Comparison of ENCODE assay signal across 20 mouse cellular contexts in the genomic region with DNA sequence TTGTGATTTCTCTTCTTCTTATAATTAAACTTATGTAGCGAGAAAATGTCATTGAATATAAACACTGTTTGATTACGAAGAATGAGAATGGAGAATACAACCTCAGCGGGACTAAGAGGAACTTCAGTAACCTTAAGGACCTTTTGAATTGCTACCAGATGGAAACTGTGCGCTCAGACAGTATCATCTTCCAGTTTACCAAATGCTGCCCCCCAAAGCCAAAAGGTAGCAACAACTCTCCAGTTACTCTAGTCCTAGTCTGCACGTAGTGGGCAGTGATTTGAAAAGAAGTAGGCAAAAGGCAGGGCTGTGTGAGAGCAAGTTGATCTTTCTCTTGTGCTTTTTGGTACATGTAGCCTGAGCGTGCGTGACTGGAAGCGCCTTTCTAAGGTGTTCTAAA. TPM values are rescaled to one million over a fixed set of nuclear protein-coding genes. Genes with fewer than 3 reads are reported as not detected.
DNase-seq lines count a peak whose midpoint lies in the region; ATAC-seq and TF ChIP-seq lines count a peak whose summit lies in the region.
"Had no signal": no experiment of that assay in that cellular context is flagged by ENCODE, and none has a peak within 500 bp of the region (broad histone marks: within the 10 kb centered on the region; RNA-seq: fewer than 3 reads in every experiment).

No protein-coding gene starts in this region.

- peaks cover 53% of the 10 kb centered on the region for H3K36me3 ChIP-seq in heart, postnatal 0 days (replicated peaks; ENCODE audit: control insufficient read depth, insufficient read depth, low read length)
- peaks cover 30% of the 10 kb centered on the region for H3K36me3 ChIP-seq in midbrain, postnatal 0 days (ENCODE audit: insufficient read depth, low read length)
- H3K36me3 ChIP-seq in midbrain, embryonic 13.5 days, result peaks cover 37% of the 10 kb centered on the region

- H3K9me3 ChIP-seq in heart, postnatal 0 days (replicated peaks; ENCODE audit: control insufficient read depth, low read length), result no peaks in the 10 kb centered on the region
- H3K9me3 ChIP-seq in midbrain, postnatal 0 days (ENCODE audit: low read length), result no peaks in the 10 kb centered on the region
- no peaks in the 10 kb centered on the region for H3K9me3 ChIP-seq in midbrain, embryonic 13.5 days
- H3K9me3 ChIP-seq: hindbrain, embryonic 13.5 days; limb, embryonic 13.5 days; liver, embryonic 15.5 days had no signal

- no peaks in the 10 kb centered on the region for H3K27me3 ChIP-seq in heart, postnatal 0 days (ENCODE audit: control insufficient read depth, insufficient read depth, low read length)
- H3K27me3 ChIP-seq in midbrain, postnatal 0 days (ENCODE audit: insufficient read depth, low read length), result no peaks in the 10 kb centered on the region
- no peaks in the 10 kb centered on the region for H3K27me3 ChIP-seq in midbrain, embryonic 13.5 days
- H3K27me3 ChIP-seq: hindbrain, embryonic 13.5 days; limb, embryonic 13.5 days; liver, embryonic 15.5 days had no signal

- ATAC-seq in heart, postnatal 0 days (ENCODE audit: insufficient read depth, low read depth), result no peak
- ATAC-seq in midbrain, postnatal 0 days (ENCODE audit: low FRiP score), result no peak
- ATAC-seq in midbrain, embryonic 13.5 days, result no peak

- WGBS in heart, postnatal 0 days, result 79% methylated on average over 8 of the region's 8 CpGs
- 73% methylated on average over 8 of the region's 8 CpGs for WGBS in midbrain, postnatal 0 days
- WGBS in midbrain, embryonic 13.5 days, result 73% methylated on average over 8 of the region's 8 CpGs

- no peak for DNase-seq in heart, postnatal 0 days (ENCODE audit: low spot score)
- no peak for DNase-seq in heart, postnatal 4 days
- peak; percentile 53 for DNase-seq in midbrain, postnatal 0 days (ENCODE audit: low spot score)
- peak; percentile 10 for DNase-seq in embryo, embryonic 9.5 days (ENCODE audit: extremely low spot score)
- DNase-seq in frontal cortex, postnatal 14 days (ENCODE audit: low spot score in 2 of 2), result no peak
- no peak for DNase-seq in right cerebral cortex, postnatal 36 days (ENCODE audit: low spot score in 2 of 2)
- DNase-seq: adrenal gland, adult 2 months; cerebellum, adult 11 months; kidney, adult 11 months; kidney, postnatal 36 days; lung, postnatal 14 days; right cerebral cortex, postnatal 4 days; thymus, adult 2 months had no signal

- TF ChIP-seq EP300 in heart, postnatal 0 days (IDR thresholded peaks at IDR 0.05; ENCODE audit: low read depth), result no peak

- no peaks in the 10 kb centered on the region for H3K4me1 ChIP-seq in heart, postnatal 0 days (ENCODE audit: control insufficient read depth, insufficient read depth)
- H3K4me1 ChIP-seq in midbrain, postnatal 0 days (ENCODE audit: insufficient read depth, low read length), result no peaks in the 10 kb centered on the region
- peaks cover 11% of the 10 kb centered on the region for H3K4me1 ChIP-seq in midbrain, embryonic 13.5 days (replicated peaks)
- H3K4me1 ChIP-seq: limb, embryonic 13.5 days; liver, embryonic 15.5 days had no signal

- TF ChIP-seq CTCF in heart, postnatal 0 days (IDR thresholded peaks at IDR 0.05; ENCODE audit: low read depth), result peak; percentile 42
- peak; percentile 57 for TF ChIP-seq CTCF in midbrain, postnatal 0 days (IDR thresholded peaks at IDR 0.05)

- no peak overlapping the region for H3K9ac ChIP-seq in heart, postnatal 0 days (replicated peaks; ENCODE audit: low read depth, low read length)
- H3K9ac ChIP-seq in midbrain, postnatal 0 days (replicated peaks; ENCODE audit: low read length, poor library complexity, severe bottlenecking), result no peak overlapping the region
- no peak overlapping the region for H3K9ac ChIP-seq in midbrain, embryonic 13.5 days (replicated peaks)
- H3K9ac ChIP-seq: hindbrain, embryonic 13.5 days; limb, embryonic 13.5 days; liver, embryonic 15.5 days had no signal

- H3K4me2 ChIP-seq in heart, postnatal 0 days (ENCODE audit: low read depth, low read length), result no peak overlapping the region
- no peak overlapping the region for H3K4me2 ChIP-seq in midbrain, postnatal 0 days (ENCODE audit: low read depth, low read length, poor library complexity, severe bottlenecking)
- H3K4me2 ChIP-seq in midbrain, embryonic 13.5 days (replicated peaks), result no peak overlapping the region
- H3K4me2 ChIP-seq: hindbrain, embryonic 13.5 days; limb, embryonic 13.5 days; liver, embryonic 15.5 days had no signal

- H3K4me3 ChIP-seq in heart, postnatal 0 days (ENCODE audit: low read depth, low read length), result no peak overlapping the region
- no peak overlapping the region for H3K4me3 ChIP-seq in midbrain, postnatal 0 days (ENCODE audit: low read depth, low read length)
- no peak overlapping the region for H3K4me3 ChIP-seq in midbrain, embryonic 13.5 days (replicated peaks)
- H3K4me3 ChIP-seq: hindbrain, embryonic 13.5 days; limb, embryonic 13.5 days; liver, embryonic 15.5 days had no signal

- H3K27ac ChIP-seq in heart, postnatal 0 days (ENCODE audit: low read depth), result no peak overlapping the region
- no peak overlapping the region for H3K27ac ChIP-seq in midbrain, postnatal 0 days (ENCODE audit: low read depth, low read length)
- no peak overlapping the region for H3K27ac ChIP-seq in midbrain, embryonic 13.5 days
- H3K27ac ChIP-seq: hindbrain, embryonic 13.5 days; limb, embryonic 13.5 days; liver, embryonic 15.5 days had no signal

RNA-seq across cellular contexts. Expression of a gene that starts 36.2 kb away (rescaled TPM):
- 11.5 and 11.6 TPM in 2 replicates for total RNA-seq in heart, postnatal 0 days (2014; rRNA removed; ENCODE audit: low replicate concordance)
- 4.4 and 5.2 TPM in 2 replicates for polyA plus RNA-seq in heart, postnatal 0 days (2015; fragmentation: Nextera tagmentation; extraction: Ambion mirVana)
- total RNA-seq in heart, postnatal 4 days (2021), result 10 to 100 TPM; 17.8 to 18.0 TPM
- 35.3 and 37.6 TPM in 2 replicates for total RNA-seq in midbrain, postnatal 0 days (2014; rRNA removed)
- polyA plus RNA-seq in midbrain, postnatal 0 days (2015; fragmentation: Nextera tagmentation; extraction: Ambion mirVana), result 10.7 and 12.0 TPM in 2 replicates
- 13.4 and 14.6 TPM in 2 replicates for polyA plus RNA-seq in midbrain, embryonic 13.5 days (2015; fragmentation: Nextera tagmentation; extraction: Ambion mirVana)

RNA-seq across cellular contexts. Expression of a gene that starts 37.3 kb away (rescaled TPM):
- total RNA-seq in heart, postnatal 0 days (2014; rRNA removed; ENCODE audit: low replicate concordance), result 3.0 and 5.6 TPM in 2 replicates
- polyA plus RNA-seq in heart, postnatal 0 days (2015; fragmentation: Nextera tagmentation; extraction: Ambion mirVana), result 3.0 and 3.3 TPM in 2 replicates
- under 1 TPM; 0.41 to 0.81 TPM for total RNA-seq in heart, postnatal 4 days (2021)
- 4.6 TPM in 1 of 2 replicates, not detected in the other for total RNA-seq in midbrain, postnatal 0 days (2014; rRNA removed)
- 1.5 and 1.8 TPM in 2 replicates for polyA plus RNA-seq in midbrain, postnatal 0 days (2015; fragmentation: Nextera tagmentation; extraction: Ambion mirVana)
- 2.6 and 2.9 TPM in 2 replicates for polyA plus RNA-seq in midbrain, embryonic 13.5 days (2015; fragmentation: Nextera tagmentation; extraction: Ambion mirVana)

RNA-seq across cellular contexts. Expression of a gene that starts 46.6 kb away (rescaled TPM):
- total RNA-seq in heart, postnatal 0 days (2014; rRNA removed; ENCODE audit: low replicate concordance), result 1.1 TPM in 1 of 2 replicates, not detected in the other
- polyA plus RNA-seq in heart, postnatal 0 days (2015; fragmentation: Nextera tagmentation; extraction: Ambion mirVana), result 0.31 TPM in 1 of 2 replicates, not detected in the other
- total RNA-seq in heart, postnatal 4 days (2021), result under 1 TPM in 1 of 2 experiments, not detected in 1; 0.50 TPM
- 4.5 and 5.8 TPM in 2 replicates for total RNA-seq in midbrain, postnatal 0 days (2014; rRNA removed)
- 6.9 and 7.2 TPM in 2 replicates for polyA plus RNA-seq in midbrain, postnatal 0 days (2015; fragmentation: Nextera tagmentation; extraction: Ambion mirVana)
- polyA plus RNA-seq in midbrain, embryonic 13.5 days (2015; fragmentation: Nextera tagmentation; extraction: Ambion mirVana), result 0.58 and 1.0 TPM in 2 replicates
- total RNA-seq: adrenal gland, adult 2 months; heart, adult 8-10 months; megakaryocyte-erythroid progenitor cell, adult 5-6 weeks had no signal
- polyA plus RNA-seq: adrenal gland, adult 2 months; heart, embryonic 16.5 days; limb, embryonic 13.5 days; liver, embryonic 15.5 days had no signal

Comparison
In these comparisons a context has a peak if more than half of its experiments do, and no peak if none do; other contexts are left out.
1. DNase-seq: peak in midbrain, postnatal 0 days (single experiment) and embryo, embryonic 9.5 days (single experiment); none in heart, postnatal 0 days (single experiment), heart, postnatal 4 days (single experiment), frontal cortex, postnatal 14 days (0 of 2) and right cerebral cortex, postnatal 36 days (0 of 2).